Mouse (Mus musculus) megakaryocyte, adult 5-6 weeks (primary cell): ENCODE results near the gene Exo1. TPM values are rescaled to one million over a fixed set of nuclear protein-coding genes. Genes with fewer than 3 reads are reported as not detected.
A peak's percentile ranks its signal among the peaks of the same experiment; 100 is the strongest.

ENCODE experiments used
- ATAC-seq: 2 replicates; pipeline ENCODE4 v1.8.0; 2016; ENCODE audit warnings: mild to moderate bottlenecking, inconsistent platforms; ENCODE audit not compliant: poor library complexity, severe bottlenecking
- total RNA-seq, 2 experiments: library from RNA; stranded (forward) in 1 of 2; stranded (reverse) in 1 of 2; fragments of 153-499, 151-499 nt in 1 of 2; fragments of 221-1000, 200-1000 nt in 1 of 2; gene quantifications; 2 replicates each; pipeline versions ENCODE4 v1.2.3 to v1.2.4; 2015 to 2017

The Exo1 gene
- 22.8 and 27.0 TPM in 2 replicates for total RNA-seq (2015)
- total RNA-seq (2017), result 16.3 and 20.8 TPM in 2 replicates

- peak; percentile 97 for ATAC-seq
Measured at GRCm38 (mm10) chr1:175880453-175881296, at the start of gene Exo1. Exo1 (plus strand) TSS chr1:175880581.

- ATAC-seq, result no peak
Measured at GRCm38 (mm10) chr1:175855515-175855914, 24.9 kb upstream of the Exo1 start.

GRCm38 (mm10) chr1:175867050-175867449 is 13.3 kb upstream of the Exo1 start:
- no peak for ATAC-seq

- no peak for ATAC-seq
Measured at GRCm38 (mm10) chr1:175867558-175867957, 12.8 kb upstream of the Exo1 start.

- ATAC-seq, result no peak
Measured at GRCm38 (mm10) chr1:175870716-175871115, 9.7 kb upstream of the Exo1 start.

- no peak for ATAC-seq
Measured at GRCm38 (mm10) chr1:175872028-175872816, 8.2 kb upstream of the Exo1 start.

GRCm38 (mm10) chr1:175883398-175883797 is 3.0 kb downstream of the Exo1 start:
- ATAC-seq, result no peak

- ATAC-seq, result no peak
Measured at GRCm38 (mm10) chr1:175893263-175893662, 12.9 kb downstream of the Exo1 start.

GRCm38 (mm10) chr1:175893726-175894125 is 13.3 kb downstream of the Exo1 start:
- no peak for ATAC-seq

- ATAC-seq, result no peak
Measured at GRCm38 (mm10) chr1:175911207-175911606, 30.8 kb downstream of the Exo1 start.

- ATAC-seq, result no peak
Measured at GRCm38 (mm10) chr1:175912038-175912437, 31.7 kb downstream of the Exo1 start.

- no peak for ATAC-seq
Measured at GRCm38 (mm10) chr1:175913728-175914303, 33.4 kb downstream of the Exo1 start.

- no peak for ATAC-seq
Measured at GRCm38 (mm10) chr1:175920029-175920428, 39.6 kb downstream of the Exo1 start, which contains the start of gene Gm38100. Gm38100 (plus strand) TSS chr1:175920329.

GRCm38 (mm10) chr1:175921091-175921490 is 40.7 kb downstream of the Exo1 start:
- ATAC-seq, result no peak

- ATAC-seq, result peak; percentile 80
Measured at GRCm38 (mm10) chr1:175923848-175924787, 43.7 kb downstream of the Exo1 start.

GRCm38 (mm10) chr1:175931391-175931790 is 51.0 kb downstream of the Exo1 start:
- no peak for ATAC-seq

GRCm38 (mm10) chr1:175936282-175936737 is 55.9 kb downstream of the Exo1 start:
- peak; percentile 85 for ATAC-seq

- ATAC-seq, result no peak
Measured at GRCm38 (mm10) chr1:175938731-175939130, 58.4 kb downstream of the Exo1 start.

GRCm38 (mm10) chr1:175943168-175943567 is 62.8 kb downstream of the Exo1 start:
- no peak for ATAC-seq

- no peak for ATAC-seq
Measured at GRCm38 (mm10) chr1:175946718-175947315, 66.4 kb downstream of the Exo1 start.
